Mouse (Mus musculus): ENCODE data around the gene Gm12248.

Gm12248 gene

DNA sequence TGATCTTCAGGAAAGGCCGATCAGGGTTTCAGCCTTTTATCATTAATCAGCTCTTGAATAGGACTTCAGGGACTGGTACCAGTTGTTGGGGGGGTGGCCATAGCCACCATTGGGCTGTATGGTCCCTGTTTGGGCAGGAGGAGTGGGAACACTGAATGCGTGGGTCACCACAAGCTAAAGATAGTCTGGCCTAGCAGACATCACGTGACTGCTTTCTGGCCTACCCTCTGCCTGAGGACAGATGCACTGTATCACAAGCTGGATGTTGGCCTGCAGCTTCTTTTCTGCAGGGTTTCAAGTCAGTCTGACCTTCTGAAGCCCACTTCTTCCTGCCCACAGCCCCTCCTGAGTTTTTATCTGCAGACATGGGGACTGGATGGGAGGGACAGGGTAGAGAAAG is 59.3 kb downstream of the Gm12248 start:
- peak in 1 of 2 experiments; percentile 21 for DNase-seq (ENCODE audit: low spot score in 2 of 2)

DNA sequence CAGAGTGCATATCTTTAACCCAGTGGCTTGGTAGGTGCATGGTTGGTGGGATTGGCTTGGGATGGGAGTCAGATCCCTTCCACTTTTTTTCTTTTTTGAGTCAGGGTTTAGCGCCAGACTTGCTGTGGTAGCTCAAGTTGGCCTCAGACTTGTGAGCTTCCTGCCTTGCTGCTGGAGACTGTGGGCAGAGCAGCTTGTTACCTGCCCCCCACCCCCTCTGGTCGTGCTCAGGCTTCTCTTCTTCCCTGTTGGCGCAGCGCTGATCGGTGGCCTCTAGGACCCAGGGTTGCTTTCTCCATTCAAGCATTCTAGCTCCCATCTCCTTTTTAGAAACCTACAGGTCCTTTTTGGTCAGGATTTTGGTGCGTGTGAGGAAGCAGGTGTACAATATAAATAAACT is 61.8 kb downstream of the Gm12248 start:
- no peak for DNase-seq (ENCODE audit: low spot score in 2 of 2)

DNA sequence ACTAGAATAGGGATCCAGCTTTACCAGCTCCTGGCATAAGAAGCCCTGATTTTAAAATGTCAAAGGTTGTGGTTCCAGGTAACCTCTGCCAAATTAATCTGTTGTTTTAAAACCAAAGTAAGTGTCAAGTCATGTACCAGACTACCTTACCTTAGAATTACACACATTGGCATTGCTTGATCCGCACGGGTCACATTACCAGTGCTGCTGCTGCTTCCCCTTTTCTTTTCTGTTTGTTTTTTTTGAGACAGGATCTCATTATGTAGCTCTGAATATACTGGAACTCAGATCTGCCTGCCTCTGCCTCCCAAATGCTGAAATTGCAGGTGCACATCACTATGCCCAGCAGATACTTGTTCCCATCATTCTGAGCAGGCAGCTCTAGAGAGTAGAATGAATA is 63.1 kb downstream of the Gm12248 start:
- DNase-seq (ENCODE audit: low spot score in 2 of 2), result no peak

DNA sequence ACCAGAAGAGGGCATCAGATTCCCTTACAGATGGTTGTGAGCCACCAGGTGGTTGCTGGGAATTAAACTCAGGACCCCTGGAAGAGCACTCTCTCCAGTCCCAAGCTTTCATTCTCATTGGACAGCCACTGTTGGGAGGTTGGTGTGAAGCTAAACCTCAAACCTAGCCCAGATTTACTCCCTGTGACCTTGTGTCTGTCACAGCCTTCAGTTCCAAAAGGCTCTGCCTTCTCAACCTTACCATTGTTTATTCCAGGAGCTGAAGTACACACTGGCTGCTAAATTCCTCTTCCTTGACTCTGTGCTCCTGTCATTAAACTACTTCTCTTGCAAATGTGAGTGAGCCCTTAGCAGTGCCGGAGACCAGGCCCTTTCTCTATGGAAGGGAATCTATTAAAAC is 64.0 kb downstream of the Gm12248 start:
- DNase-seq (ENCODE audit: low spot score in 2 of 2), result no peak

DNA sequence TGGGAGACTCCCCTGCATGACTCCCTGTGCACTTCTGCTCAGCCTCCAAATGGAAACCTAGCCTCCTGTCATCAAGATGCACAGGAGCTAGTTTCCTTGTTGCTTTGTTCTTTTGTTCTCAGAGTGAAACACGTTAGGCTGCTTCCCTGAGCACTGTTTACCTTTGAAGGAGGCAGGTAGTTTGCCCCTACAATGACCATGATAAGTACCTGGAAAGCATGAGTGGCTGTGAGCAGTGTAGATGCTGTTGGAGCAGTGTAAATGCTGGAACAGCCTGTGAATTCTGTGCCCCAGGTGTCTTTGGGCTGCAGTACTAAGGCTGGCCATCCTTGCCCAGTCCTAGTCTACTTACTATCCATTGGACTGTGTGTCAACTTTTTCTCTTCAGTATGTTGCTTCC is 66.1 kb downstream of the Gm12248 start:
- no peak for DNase-seq (ENCODE audit: low spot score in 2 of 2)

DNA sequence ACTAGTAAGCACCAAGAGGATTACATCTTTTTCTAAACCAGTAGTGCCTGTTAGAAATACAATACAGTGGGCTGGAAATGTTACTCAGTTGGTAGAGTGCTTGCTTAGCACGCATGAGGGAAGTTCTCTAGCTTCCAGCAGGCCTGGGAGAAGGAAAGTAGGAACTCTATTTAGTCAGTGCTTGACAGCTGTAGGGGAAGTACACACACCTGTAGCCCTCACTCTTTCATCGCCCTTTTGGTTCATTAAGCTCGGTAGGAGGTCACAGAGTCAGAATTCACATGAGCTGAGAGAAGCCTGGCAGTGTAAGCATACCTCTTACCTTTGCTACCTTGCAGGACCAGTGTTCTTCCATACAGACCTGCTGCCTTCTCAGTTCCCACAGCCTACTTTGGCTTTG is 66.6 kb downstream of the Gm12248 start:
- no peak for DNase-seq (ENCODE audit: low spot score in 2 of 2)

DNA sequence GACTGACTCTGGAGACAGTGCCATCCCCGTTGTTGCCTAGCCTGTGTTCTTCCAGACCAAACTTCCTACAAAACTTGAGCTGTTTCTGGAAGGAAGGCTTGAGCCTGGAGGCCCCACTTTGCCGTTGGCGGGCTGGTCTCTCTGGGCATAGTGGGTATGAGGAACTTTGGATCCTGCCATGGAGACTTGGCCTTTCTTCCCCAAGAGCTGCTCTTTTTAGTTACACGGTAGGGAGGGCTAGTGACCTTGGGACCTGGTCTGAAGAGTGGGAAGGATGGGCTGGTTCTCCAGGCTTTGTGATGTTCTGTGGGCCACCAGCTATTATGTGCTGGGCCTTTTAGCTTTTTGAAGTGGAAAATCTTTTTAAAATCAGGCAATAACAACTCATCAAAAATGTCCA is 67.1 kb downstream of the Gm12248 start:
- no peak for DNase-seq (ENCODE audit: low spot score in 2 of 2)

DNA sequence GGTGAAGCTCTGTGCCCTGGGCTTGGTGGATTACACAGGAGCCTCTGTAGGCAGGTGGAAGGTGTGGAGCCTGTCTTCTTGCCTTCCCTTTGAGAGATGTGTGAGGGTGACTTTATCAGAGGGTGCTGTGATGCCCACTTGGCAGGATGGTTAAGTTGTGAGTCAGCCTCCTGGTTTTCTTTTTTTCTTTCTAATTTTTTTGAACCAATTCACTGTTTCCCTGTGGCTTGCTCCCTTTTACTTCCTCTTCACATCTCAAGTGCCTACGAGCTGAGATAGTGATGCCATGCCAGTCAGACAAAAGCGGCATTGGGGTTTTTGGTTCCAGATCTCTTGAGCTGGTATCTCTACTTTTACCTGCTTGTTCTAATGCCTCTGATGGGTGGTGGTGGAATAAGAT is 68.3 kb downstream of the Gm12248 start:
- DNase-seq (ENCODE audit: low spot score in 2 of 2), result no peak

DNA sequence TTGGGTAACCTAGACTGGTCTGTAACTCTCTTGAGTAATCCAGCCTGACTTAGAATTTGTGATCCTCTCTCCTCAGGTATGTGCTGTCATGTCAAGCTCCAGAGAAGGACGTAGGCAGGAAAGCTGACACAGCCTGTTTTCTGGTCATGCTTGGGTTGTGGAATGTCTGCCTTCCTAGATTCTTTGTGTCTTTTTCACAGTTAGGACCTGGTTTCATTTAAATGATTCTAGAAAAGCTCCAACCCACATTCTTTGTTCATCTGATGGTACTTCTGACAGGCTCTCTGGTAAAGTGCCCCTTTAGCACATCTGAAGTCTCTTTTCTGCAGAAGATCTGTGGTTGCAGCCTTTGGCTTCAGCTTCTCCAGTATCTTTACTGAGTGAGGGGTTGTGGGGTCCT is 68.7 kb downstream of the Gm12248 start:
- DNase-seq (ENCODE audit: low spot score in 2 of 2), result no peak

DNA sequence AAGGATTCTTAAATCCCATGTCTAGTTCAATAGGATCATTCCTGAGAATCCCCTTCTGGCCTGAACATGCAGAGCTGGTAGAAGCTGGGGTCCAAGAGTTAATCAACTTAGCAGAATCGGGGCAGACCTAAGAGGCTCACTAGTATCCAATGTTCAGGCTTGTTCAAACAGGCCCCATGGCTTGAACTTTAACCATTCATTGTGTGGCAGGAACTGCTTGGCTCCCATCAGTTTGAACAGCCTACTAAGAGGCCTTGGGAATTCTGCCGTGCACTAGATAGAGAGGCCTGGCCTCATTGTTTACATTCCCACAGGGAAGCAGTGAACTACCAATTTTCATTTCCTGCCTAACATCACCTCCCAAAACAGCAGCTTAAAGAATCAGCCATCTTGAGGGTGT is 71.3 kb downstream of the Gm12248 start:
- no peak for DNase-seq (ENCODE audit: low spot score in 2 of 2)

DNA sequence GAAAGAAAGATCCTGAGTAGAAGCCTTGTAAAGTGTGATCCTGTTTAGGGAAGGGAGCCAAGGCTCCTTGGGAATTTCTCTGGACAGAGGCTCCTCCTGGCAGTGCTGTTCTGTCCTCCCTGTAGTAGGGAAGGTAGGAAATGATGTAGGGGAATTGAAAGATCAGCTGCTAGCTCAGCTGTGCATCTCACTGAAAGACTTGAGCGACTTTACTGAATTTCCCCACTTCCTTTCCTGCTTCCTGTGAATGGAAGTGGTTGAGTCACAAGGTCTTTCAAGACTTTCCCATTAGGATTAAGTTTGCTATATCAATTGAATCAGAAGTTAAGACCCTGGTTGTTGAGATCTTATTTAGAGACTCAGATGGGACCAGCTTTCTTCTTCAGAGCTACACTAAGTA is 71.8 kb downstream of the Gm12248 start:
- DNase-seq (ENCODE audit: low spot score in 2 of 2), result no peak

DNA sequence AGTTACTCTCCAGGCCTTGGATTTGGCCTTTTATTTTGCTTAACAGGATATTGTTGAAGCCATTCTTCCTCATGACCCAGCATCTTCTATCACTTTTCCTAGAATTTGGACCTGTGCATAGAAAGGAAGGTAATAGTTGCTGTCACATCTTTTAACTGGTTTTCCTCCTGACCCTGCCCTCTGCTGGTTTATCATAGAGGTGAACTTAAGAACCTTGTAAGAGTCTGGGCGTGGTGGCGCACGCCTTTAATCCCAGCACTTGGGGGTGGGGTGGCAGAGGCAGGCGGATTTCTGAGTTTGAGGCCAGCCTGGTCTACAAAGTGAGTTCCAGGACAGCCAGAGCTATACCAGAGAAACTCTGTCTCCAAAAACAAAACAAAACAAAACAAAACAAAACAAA is 74.2 kb downstream of the Gm12248 start:
- DNase-seq (ENCODE audit: low spot score in 2 of 2), result no peak

DNA sequence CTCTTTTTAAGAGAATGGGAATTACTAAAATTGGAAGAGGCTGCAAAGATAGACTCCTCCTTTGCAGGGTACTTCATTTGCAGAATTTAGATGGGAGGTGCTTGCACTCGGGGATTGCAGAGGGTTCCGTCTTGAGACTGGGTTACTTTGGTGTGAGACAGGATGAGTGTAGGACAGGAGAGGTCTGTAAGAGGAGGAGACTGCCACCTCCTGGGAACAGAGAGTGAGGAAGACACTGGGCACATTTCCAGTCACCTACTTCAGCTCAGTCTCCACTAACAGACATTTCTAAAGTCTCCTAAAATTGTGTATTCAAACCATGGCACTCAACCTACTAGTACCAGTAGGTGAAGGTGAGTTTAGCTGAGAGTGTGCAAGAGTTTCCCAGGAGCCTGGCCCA is 74.6 kb downstream of the Gm12248 start:
- peak; percentile 25 to 52 for DNase-seq (ENCODE audit: low spot score in 2 of 2)

DNA sequence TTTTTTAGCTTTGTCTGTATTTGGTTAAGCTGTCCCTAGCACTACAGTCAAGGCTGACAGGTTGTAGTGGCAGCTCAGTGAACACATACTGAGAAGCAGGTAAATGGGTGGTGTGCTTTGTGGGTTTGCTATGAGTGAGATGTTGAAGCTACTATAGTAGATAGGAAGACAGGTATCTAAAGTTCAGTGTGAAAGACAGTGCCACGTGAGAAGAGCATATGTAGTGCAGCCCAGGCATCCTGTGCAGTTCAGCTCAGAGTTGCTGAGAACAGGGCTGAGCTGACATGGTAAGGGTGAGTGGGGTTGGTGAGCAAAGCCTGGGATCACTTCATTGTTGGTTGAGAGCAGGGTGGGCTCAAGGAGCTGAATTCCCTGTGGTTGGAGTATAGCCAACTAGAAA is 75.5 kb downstream of the Gm12248 start:
- no peak for DNase-seq (ENCODE audit: low spot score in 2 of 2)

DNA sequence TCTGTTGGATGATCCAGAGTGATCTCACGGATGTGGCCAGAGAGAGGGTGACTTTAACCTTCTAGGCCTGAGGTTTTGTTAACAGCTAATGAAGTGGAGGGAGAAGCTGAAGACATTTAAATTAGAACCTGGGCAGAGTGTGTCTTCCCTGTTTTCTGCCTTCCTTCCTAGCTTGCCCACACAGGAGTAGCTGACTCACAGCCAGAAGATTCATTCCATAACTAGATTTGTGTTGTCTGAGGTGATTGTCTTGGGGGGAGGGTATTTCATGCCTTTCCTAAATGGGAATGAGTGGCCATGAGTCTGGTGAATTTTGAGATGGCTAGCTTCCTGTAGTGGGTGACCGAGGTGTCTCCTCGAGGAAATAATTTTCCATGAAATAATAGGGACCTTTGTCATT is 76.6 kb downstream of the Gm12248 start:
- no peak for DNase-seq (ENCODE audit: low spot score in 2 of 2)

DNA sequence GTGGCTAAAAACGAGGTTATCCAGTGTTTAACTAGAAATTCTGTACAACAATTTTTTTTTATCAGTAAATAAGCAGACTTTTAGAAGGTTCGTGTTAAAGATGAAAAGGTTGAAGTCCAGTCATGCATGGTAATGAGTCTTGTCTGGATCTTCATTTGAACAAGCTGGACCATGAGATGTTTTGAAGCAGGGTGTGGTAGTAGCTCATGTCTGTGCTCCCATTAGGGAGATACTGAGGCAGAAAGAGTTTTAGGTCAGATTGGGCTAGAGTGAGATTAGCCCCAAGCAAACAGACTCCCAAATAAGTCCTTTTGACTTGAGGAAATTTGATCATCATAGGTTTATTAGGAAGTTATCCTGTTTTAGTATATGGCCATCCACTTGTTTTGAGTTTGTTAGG is 77.6 kb downstream of the Gm12248 start:
- DNase-seq (ENCODE audit: low spot score in 2 of 2), result no peak

DNA sequence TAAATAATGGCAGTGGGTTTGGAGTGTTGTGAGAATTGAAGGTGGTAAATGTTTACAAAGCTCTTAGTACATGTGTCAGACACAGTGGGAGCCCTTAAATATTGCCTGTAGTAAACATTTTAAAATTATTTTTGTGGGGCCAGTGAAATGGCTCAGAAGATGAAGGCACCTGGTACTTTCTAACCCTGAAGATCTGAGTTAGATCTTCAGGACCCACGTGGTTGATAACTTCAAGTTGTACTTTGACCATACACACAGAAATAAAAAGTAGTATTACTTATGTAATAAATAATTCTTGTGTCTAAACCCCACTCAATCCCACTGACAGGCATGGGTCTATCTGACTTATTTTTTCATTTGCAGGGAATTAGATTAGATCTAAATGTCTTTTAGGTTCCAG is 78.3 kb downstream of the Gm12248 start:
- no peak for DNase-seq (ENCODE audit: low spot score in 2 of 2)
